Mouse (Mus musculus) lung, adult 18-20 months (tissue): ENCODE data around the gene Sp9.

Experiments
- DNase-seq, 2 experiments: peaks; one replicate each; pipeline ENCODE4 v3.0.0; 2022; ENCODE audit warnings: mixed read lengths in 2 of 2

The Sp9 gene

DNA sequence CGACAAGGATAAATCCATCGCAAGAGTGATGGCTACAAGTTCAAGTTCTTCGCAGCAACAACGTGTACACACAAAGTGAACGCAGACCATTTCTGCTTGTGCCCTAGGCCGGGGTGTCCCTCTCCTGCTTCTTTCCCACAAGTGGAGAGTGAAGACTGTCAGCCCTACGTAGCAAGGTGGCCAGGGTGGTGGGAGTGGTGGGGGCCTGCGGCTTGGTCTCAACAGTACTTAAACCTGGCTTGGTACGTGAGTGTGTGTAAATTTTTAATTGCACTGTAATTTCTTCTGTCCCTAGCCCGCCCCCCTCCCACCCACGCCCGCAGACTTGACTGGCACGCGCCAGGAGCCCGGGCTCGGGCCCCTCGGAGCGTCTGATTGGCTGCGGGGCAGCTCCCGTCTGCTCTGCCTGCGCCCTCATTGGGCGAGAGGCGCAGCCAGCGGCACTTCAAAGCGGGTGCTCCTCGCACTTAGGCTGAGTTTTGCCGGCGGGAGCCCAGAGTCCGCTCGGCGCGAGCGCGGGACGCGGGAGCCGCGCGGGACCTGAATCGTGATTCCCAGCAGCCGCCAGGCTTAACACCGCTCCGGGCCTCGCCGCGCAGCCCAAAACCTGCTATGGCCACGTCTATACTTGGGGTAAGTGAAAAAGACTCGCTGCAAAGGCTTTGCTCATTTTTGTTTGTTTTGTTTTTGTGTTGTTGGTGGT lies at the start of gene Sp9:
Gene Sp9, plus strand, starts transcription at position 467 of the 703 bp plus-strand sequence.
- peak in 1 of 2 experiments; percentile 20 for DNase-seq

DNA sequence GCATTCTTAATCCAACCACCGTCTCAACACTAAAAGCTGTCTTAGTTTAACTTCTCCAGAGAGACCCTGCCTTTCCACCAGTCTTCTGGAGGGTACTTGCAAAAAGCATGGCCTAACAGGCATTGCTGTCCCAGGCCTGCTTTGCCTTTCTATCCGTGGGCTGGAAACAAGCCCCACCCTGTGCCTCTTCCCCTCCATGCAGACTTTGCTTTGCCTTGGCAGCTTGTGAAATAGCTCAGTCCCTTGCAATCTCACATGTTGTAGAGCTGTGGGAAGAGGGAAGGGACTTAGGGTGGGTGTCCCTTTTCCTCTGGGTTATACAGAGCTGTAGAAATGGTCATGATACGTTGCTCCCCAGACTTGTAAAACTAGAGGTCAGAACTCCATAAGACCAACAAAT lies 40.6 kb upstream of the Sp9 start:
- DNase-seq: no peak

DNA sequence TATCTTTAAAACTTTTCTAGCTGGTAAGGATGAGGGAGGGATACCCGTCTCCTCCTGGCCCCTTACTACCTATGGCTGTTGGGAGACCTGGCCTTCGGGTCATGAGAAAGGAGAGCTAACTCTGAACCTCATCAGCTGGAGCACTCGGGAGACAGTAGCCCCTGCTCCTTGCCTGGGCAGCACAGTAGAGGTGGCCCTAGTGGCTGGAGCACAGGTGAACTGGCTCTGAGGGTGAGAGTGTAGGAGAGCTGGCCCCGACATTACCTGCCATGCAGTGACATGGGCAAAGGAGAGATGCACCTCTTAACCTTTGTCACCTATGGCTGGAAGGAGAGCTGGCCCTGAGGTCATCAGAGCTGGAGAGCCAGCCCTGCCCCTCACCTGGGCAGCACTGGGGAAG lies 30.4 kb upstream of the Sp9 start:
- no peak for DNase-seq

DNA sequence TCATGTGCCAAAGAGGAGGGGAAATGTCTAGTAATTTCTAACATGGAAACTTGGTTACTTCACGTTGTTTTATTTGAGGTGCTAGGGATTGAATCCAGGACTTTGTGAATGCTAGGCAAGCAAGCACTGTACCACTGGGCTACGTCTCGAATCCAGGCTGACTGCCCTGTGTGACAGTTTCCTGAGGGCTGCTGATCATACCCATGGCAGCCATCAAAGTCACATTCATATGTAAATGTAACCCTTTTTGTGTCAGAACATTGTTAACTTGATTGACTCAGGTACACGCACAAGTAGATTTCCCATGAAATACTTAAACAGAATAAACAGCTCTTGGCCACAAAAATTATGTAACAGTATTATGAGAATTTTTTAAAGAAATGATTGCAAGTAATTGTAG lies 23.0 kb upstream of the Sp9 start:
- no peak for DNase-seq

DNA sequence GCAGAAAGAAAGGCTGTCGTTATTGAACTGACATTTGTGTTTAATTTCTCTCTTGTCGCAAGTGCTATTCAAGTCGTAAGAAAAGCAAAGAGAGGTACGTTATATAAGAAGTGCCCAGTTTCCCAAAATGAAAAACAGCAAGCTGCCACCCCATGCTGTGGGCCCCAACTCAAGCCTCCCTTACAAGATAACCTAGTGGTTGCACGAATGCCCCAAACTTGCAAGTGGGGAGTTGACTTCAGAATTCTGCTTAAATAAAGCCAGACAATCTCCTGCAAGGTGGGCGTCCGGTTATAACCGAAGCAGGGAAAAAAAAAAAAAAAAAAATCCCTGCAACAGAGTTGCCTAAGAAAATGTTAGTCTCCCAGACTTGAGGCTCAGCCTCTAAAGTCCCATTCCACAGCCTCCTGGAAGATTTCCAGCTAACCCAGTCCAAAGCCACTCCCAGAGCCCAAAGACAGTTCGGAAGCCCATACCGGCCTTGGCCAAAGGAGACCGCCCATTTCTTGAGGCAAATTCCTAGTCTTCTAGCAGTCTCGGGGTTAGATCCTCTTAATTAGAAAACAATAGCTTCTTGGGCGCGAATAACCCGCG lies 8.5 kb upstream of the Sp9 start:
- DNase-seq: no peak

DNA sequence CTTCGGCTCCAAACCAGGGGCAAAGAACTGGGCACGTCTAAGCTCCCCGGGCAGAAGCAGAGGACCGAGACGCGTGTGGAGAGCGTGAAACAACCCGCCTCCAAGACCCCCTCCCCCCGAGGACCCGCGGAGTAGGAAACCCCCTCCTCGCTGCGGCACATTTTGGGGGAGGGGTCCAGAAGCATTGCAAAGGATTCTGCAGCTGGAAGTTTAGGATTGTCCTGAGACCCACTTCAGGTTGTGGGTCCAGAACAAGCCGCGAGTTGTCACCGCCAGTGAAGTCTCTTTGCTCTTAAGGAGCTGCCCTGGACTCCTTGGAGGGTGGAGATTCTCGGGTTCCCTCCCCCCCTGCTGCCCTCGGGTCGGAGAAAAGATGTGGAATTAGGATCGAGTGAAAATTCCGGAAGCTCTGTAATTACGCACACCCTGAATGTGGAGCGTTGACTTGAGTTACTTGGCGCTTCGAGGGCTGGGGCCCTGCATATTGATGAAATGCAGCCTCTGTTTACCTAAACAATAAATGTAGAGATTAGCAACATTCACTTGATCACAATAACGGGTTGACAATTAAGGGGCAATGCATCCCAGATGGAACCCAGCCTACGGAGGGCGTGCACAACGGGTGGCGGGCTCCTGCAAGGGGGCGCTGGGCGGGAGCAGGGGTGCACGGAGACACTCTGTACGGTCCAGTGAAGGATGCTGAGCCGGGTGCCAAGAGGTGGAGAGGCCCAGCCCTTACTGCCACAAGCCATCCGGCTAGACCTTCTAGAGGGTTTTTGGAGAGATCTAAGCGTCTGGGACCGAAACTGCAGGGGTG lies 7.7 kb upstream of the Sp9 start:
- DNase-seq: peak in 1 of 2 experiments; percentile 16

DNA sequence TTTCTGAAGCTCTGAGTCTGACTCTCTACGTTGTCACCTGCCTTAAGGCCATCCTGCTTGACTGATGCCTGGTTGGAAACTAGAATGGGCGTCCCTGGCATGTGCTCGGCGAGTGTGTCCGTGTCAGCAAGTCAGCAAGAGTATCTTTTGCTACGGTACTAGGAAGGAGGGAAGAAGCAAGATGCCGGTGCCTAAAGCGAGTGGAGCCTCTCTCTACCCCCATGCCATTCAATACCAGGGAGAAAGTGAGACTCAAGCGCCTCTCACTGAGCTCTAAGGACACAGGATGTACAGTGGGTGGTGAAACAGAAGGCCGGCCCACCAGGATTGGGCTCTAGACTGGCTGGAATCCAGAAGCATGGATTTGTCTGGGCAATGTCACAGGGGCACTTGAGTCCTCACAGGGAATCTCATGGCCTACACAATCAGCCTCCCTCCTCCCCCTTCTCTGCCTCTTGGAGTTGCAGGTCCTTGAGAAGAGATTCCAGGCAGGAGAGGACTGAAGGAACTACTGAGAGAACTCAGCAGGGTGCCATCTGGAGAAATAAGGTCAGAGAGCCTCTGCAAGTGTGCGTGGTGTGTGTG lies 7.0 kb upstream of the Sp9 start:
- no peak for DNase-seq

DNA sequence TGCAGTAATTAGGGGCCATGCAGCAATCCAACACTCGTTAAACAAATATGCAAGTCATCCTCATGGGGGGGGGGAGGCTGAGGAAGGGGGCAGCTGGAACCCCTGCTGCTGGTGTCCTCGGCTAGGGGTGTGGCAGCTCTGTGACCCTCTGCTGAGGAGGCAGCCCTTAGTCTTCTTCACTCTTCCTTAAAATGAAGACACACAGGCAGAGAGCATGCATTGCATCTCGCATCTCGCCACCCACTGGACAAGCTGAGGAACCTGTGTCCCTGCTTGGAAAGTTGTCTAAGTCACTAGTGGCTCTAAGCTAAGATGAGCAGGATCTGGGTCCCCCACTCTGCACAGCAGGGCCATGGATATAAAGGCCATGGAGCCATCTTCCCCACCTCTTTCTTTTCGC lies 5.7 kb upstream of the Sp9 start:
- no peak for DNase-seq

DNA sequence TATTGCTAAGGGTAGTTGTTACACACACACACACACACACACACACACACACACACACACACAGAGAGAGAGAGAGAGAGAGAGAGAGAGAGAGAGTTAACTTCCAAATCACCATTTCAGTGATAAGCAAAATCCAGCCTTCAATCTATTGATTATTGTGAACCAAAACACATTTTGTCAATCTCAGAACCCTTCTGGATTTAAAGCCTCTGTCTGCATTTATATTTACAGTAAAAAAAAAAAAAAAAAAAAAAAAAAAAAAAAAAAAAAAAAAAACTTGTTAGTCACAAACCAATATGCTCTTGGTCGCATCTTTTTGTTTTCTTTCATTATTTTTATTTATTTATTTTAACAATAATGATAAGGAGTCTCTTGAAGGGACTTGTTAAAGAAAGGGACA lies 5.1 kb upstream of the Sp9 start:
- no peak for DNase-seq

DNA sequence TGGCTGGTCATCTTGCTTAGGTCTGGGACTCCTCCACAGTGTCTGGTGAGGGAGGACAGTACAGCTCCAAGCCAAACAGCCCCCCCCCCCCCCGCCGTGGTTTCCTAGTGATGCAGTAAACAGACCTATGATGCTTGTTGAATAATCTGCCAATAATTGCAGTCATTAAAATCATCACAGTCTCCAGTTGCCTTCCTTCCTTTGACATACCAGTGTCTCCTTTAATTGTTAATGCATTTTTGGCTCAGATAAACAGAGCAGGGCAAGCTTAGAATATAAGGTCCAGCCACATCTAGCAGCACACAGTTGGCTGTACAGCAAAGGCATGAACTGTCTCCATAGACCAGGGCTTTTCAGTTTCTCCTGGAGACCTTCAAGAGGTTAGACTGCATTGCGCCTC lies 4.5 kb upstream of the Sp9 start:
- DNase-seq: no peak

DNA sequence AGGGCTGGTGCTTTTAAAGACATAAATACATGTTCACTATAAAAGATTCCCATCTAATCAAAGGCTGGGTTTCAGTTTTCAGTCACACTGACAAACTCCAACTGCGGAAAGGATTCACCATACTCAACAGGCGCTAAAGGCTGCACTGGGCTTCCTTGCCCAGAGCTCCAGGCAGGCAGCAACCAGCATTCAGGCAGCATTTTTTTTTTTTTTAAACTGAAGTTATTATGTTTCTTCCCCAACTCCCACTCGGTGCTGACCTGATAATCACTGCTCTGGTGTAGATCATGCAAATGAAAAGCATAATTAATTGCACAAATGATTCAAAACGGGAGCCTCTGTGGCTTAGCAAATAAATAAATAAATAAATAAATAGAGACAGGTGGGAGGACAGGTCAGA lies 3.9 kb upstream of the Sp9 start:
- no peak for DNase-seq

DNA sequence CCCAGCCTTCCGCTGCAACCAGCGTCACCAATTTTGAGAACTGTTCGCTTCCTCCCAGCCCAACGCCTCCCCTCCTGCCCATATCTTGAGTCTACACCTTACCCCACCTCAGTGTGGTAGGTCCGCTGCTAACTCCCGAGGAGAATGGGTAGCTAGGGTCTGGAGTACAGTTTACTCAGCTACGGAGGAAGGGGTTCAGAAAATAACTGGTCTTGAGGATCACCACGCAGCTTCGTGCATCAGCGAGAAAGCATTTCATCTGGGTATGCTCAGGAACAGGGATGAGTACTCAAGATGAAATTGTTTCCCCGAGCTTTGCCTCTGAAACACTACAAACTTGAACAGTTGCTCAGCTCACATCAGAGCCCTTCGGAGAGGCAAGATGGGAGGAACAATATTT lies 3.4 kb upstream of the Sp9 start:
- no peak for DNase-seq

DNA sequence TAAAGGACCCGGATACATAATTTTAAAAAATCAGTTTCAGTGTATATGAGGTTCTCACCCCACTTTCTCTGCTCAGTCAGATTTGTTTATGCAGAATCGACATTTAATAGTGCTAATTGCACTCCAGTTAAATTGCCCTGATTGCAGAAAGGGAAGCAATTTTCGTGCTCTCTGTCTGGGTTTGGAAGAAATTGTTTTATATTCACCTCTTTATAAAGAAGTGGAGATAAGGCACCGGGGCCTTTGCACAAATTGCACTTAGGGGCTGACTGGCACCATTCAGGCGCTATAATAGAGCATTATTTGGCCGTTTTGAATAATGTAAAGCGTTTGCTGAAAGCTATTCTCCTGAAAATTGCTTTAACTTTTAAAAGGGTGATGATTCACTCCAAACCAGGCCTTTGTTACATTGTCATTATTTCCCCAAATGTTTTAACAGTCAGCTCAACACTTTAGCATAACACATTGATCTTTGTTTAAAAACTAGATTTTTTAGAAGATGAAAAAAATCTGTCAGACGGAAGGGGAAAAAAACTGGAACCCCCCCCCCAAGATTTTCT lies 2.8 kb upstream of the Sp9 start:
- DNase-seq: no peak

DNA sequence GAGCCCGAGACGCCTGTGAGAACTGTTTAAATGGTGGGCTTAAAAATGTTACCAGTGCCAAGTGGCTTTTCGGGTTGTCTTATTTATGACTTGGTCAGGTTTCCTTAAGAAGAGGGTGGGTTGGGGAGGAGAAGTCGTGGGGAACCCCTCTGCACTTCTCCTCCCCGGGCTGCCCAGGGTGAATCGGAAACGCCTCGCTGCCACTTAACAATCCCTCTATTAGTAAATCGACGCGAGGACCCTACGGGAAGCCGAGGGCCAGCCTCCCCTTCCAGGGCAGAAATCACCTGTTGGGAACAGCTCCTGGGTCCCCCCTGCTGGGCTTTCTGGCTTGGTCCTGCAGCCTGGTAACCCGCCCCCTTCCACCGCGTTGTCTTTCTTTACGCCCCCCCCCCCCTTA lies 2.1 kb upstream of the Sp9 start:
- no peak for DNase-seq

DNA sequence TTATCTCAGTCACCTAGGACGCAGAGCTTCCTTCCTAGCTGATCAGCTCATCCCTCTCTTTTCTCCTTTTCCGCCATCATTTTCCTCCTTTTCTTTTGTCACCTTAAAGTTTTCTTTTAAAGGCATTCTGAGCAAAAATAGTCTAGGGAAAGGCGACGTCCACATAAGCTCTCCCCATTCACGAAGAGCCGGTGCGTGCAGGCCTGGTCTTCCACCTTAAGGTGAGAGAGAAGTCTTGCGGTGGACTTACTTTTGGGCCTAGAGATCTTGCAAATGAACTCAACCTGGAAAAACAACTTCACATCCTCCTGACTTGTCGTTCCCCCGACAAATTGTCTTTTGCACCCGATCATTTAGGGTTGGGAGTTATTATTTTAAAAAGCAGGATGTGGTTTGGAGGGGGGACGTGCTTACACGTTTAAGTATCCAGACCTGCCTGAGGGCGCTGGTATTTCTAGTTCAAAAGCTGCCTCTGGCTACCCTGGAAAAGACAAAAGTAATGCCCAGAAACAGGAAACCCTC lies 1.6 kb upstream of the Sp9 start:
- no peak for DNase-seq

DNA sequence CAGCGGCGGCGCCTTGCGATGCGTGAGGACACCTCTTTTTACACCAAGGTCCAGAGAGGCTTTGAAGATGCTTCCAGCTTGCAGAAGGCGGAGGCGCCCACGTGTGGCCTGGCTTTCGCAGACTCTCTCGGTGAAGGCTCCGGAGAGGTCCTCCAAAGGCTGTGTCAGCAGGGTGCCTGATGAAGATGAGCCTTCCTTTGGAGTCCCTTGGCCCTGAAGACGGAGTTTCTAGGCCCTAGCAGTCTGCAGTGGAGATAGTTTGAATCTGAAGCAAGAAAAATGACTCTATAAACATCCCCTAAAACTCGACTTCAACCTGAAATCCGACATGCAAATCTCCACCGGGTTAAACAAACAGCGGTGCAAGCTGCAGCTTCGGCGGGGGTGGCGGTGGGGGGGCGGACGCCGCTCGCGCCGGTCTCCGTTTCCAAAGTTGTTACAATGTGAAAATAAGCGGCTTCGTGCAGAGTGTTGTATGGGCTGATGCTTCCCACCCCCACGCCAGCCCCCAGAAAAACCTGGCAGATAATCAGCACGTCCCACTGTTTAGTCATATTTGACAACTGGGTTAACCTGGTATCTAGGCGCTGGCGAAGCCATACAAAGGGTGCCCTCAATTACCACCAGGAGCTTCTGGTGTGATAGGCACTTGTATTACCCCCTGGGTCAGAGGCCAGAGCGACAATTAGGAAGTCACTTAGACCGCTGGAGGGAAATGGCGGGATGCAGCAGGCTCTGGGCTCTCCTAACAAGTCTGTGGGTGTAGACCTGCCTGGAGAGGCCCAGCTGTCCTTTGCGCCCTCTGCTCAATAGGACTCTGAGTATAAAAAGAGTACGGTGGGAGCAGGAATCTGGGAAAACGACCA lies 899 bp upstream of the Sp9 start:
- no peak for DNase-seq

DNA sequence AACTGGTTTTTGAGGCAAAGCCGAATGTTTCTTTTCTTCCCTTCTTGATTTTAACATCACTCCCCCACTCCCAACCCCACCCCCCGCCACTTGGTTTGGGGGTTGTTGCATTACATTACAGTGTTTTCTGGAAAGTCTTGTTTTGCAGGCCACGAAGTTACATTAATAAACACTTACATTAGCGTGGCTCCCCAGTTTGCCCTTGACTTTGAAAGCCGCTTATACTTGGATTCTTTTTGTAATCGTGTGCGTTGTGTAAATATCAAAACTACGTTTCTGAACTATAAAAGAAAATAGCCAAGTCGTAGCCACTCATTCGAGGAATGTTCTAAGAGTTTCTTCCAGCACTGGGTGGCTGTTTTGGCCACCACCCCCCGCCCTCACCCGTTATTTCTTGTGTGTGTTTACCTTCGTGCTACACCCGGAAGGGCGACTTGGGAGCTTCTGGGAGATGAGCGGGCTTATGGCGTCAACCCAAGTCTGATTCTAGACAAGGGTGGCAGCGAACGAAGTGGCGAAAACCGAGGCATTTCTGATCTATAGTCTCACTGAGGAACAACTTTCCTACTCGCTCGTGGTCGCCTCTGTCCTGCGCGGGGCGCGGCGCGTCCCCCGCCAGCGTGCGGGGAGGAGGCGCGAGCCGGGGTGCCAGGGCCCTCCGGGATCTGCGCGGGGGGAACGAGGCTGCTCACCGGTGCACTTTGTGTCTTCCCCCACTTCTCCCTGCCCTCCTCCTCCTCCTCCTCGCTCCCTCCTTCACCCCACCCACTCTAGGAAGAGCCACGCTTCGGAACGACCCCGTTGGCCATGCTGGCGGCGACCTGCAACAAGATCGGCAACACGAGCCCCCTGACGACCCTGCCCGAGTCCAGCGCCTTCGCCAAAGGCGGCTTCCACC lies 875 bp downstream of the Sp9 start:
- no peak for DNase-seq

DNA sequence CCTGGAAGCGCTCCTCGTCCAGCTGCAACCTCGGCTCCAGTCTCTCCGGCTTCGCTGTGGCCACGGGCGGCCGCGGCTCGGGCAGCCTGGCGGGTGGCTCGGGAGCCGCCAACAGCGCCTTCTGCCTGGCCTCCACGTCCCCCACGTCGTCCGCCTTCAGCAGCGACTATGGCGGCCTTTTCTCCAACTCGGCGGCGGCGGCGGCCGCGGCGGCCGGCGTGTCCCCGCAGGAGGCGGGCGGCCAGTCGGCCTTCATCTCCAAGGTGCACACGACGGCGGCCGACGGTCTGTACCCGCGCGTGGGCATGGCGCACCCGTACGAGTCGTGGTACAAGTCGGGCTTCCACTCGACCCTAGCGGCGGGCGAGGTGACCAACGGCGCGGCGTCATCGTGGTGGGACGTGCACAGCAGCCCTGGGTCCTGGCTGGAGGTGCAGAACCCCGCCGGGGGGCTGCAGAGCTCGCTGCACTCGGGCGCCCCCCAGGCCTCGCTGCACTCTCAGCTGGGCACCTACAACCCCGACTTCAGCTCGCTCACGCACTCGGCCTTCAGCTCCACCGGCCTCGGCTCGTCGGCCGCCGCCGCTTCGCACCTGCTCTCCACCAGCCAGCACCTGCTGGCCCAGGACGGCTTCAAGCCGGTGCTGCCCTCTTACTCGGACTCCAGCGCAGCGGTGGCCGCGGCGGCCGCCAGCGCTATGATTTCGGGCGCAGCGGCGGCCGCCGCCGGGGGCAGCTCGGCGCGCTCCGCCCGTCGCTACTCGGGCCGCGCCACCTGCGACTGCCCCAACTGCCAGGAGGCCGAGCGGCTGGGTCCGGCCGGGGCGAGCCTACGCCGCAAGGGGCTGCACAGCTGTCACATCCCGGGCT lies 1.8 kb downstream of the Sp9 start:
- no peak for DNase-seq

DNA sequence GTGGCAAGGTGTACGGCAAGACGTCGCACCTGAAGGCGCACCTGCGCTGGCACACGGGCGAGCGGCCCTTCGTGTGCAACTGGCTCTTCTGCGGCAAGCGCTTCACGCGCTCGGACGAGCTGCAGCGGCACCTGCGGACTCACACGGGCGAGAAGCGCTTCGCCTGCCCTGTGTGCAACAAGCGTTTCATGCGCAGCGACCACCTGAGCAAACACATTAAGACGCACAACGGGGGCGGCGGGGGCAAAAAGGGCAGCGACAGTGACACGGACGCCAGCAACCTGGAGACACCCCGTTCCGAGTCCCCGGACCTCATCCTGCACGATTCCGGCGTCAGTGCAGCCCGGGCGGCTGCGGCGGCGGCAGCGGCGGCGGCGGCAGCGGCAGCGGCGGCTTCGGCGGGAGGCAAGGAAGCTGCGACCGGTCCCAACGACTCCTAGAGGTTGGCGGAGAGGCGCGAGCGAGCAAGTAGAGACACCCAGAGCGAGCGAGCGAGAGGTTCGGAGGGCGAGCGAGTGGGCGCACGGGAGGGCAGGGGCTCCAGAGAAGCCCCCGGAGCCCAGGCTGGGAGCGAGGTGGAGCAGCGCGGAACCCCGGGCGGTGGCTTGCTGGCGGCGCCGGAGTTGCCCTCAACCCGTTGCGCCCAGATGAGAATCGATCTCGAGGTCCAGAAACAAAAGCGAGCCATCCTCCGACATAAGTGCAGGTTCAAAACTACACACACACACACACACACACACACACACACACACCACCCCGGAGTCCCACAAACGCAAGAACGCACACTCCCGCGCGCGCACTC lies 2.6 kb downstream of the Sp9 start:
- peak in 1 of 2 experiments; percentile 20 for DNase-seq
